Mouse (Mus musculus) MEL (cell line): Measurements from ENCODE around the gene Tbx22. TPM values are rescaled to one million over a fixed set of nuclear protein-coding genes. Genes with fewer than 3 reads are reported as not detected.

Experiments used
- DNase-seq: peaks from one replicate; pipeline ENCODE4 v3.0.0; 2011; ENCODE audit warnings: low read depth, low spot score
- H3K27ac ChIP-seq: 2 replicates; pipeline ENCODE4 v1.5.1; 2012; ENCODE audit warnings: low read depth, mild to moderate bottlenecking, control low read depth, low read length, moderate library complexity; ENCODE audit not compliant: control insufficient read depth
- H3K27me3 ChIP-seq, 2 experiments: fragments of 150-350 bp in 1 of 2; sonication (generic) in 1 of 2; 2 replicates each; pipeline ENCODE4 v1.6.1; 2012; ENCODE audit warnings: low read length in 2 of 2, mild to moderate bottlenecking in 2 of 2, improper control_type of control experiment in 1 of 2, moderate library complexity in 1 of 2; ENCODE audit not compliant: insufficient read depth in 2 of 2, control insufficient read depth in 1 of 2
- H3K36me3 ChIP-seq, 2 experiments: 2 replicates each; pipeline ENCODE4 v1.6.1; 2012 to 2014; ENCODE audit warnings: low read length in 2 of 2, improper control_type of control experiment in 1 of 2, inconsistent platforms in 1 of 2, mild to moderate bottlenecking in 1 of 2; ENCODE audit not compliant: insufficient read depth in 2 of 2, control insufficient read depth in 1 of 2
- H3K4me1 ChIP-seq, 2 experiments: fragments of 150-350 bp in 1 of 2; sonication (generic) in 1 of 2; 2 replicates each; pipeline ENCODE4 v1.6.1; 2012; ENCODE audit warnings: low read length in 2 of 2, improper control_type of control experiment in 1 of 2, mild to moderate bottlenecking in 1 of 2; ENCODE audit not compliant: insufficient read depth in 2 of 2, control insufficient read depth in 1 of 2
- H3K4me3 ChIP-seq, 2 experiments: fragments of 150-350 bp in 1 of 2; sonication (generic) in 1 of 2; 2 replicates each; pipeline ENCODE4 v1.5.1; 2012; ENCODE audit warnings: low read depth in 2 of 2, low read length in 2 of 2, mild to moderate bottlenecking in 2 of 2, moderate library complexity in 2 of 2, control low read depth in 1 of 2, improper control_type of control experiment in 1 of 2; ENCODE audit not compliant: control insufficient read depth in 1 of 2, insufficient read depth in 1 of 2
- H3K79me2 ChIP-seq: 2 replicates; pipeline ENCODE4 v1.6.1; 2012; ENCODE audit warnings: mild to moderate bottlenecking, low read length, moderate library complexity; ENCODE audit not compliant: control insufficient read depth, poor library complexity, insufficient read depth
- H3K9ac ChIP-seq: 2 replicates; pipeline ENCODE4 v1.6.1; 2012; ENCODE audit warnings: low read depth, mild to moderate bottlenecking, control low read depth, low read length, moderate library complexity; ENCODE audit not compliant: control insufficient read depth, poor library complexity, severe bottlenecking
- H3K9me3 ChIP-seq: fragments of 150-350 bp; sonication (generic); replicated peaks from 2 replicates; pipeline ENCODE4 v1.6.1; 2012; ENCODE audit warnings: mild to moderate bottlenecking, low read length, improper control_type of control experiment, moderate library complexity; ENCODE audit not compliant: insufficient read depth
- CTCF ChIP-seq, 3 experiments: IDR thresholded peaks in 2 of 3; conservative IDR thresholded peaks in 1 of 3; 2 replicates each; pipeline ENCODE4 v1.5.1; 2011 to 2012; ENCODE audit warnings: low read length in 3 of 3, low read depth in 2 of 3, mild to moderate bottlenecking in 2 of 3, improper control_type of control experiment in 1 of 3, inconsistent platforms in 1 of 3, mixed read lengths in 1 of 3, moderate library complexity in 1 of 3; ENCODE audit not compliant: control insufficient read depth in 1 of 3, insufficient read depth in 1 of 3, poor library complexity in 1 of 3, severe bottlenecking in 1 of 3
- ELF1 ChIP-seq: IDR thresholded peaks from 2 replicates; pipeline ENCODE4 v1.6.1; 2014; ENCODE audit warnings: low read depth, mild to moderate bottlenecking, inconsistent platforms, low read length, improper control_type of control experiment, moderate library complexity
- EP300 ChIP-seq, 2 experiments: IDR thresholded peaks; 2 replicates each; pipeline ENCODE4 v1.6.1; 2011; ENCODE audit warnings: improper control_type of control experiment in 2 of 2, low read length in 2 of 2, low read depth in 1 of 2, mild to moderate bottlenecking in 1 of 2
- ETS1 ChIP-seq: IDR thresholded peaks from 2 replicates; pipeline ENCODE4 v1.6.1; 2012; ENCODE audit warnings: low read depth, mild to moderate bottlenecking, inconsistent platforms, low read length, improper control_type of control experiment, moderate library complexity
- JUND ChIP-seq: IDR thresholded peaks from 2 replicates; pipeline ENCODE4 v1.6.1; 2011; ENCODE audit warnings: low read depth, mild to moderate bottlenecking, improper control_type of control experiment, low read length
- MAFK ChIP-seq: IDR thresholded peaks from 2 replicates; pipeline ENCODE4 v1.6.1; 2011; ENCODE audit warnings: low read depth, mild to moderate bottlenecking, low read length, improper control_type of control experiment, borderline replicate concordance
- MYB ChIP-seq: IDR thresholded peaks from 2 replicates; pipeline ENCODE4 v1.6.1; 2011; ENCODE audit warnings: mild to moderate bottlenecking, low read depth, low read length, improper control_type of control experiment
- MYC ChIP-seq: IDR thresholded peaks from 2 replicates; pipeline ENCODE4 v1.6.1; 2011; ENCODE audit warnings: low read depth, mild to moderate bottlenecking, low read length, improper control_type of control experiment, moderate library complexity
- NRF1 ChIP-seq: IDR thresholded peaks from 2 replicates; pipeline ENCODE4 v1.6.1; 2014; ENCODE audit warnings: low read depth, mild to moderate bottlenecking, inconsistent platforms, low read length, improper control_type of control experiment, moderate library complexity; ENCODE audit not compliant: poor library complexity, insufficient read depth, severe bottlenecking
- POLR2AphosphoS2 ChIP-seq: IDR thresholded peaks from 2 replicates; pipeline ENCODE4 v1.6.1; 2011; ENCODE audit warnings: low read length, improper control_type of control experiment
- POLR2AphosphoS5 ChIP-seq: IDR thresholded peaks from 2 replicates; pipeline ENCODE4 v1.6.1; 2012; ENCODE audit warnings: low read depth, borderline replicate concordance, mild to moderate bottlenecking, inconsistent platforms, low read length, moderate library complexity, mixed read lengths
- RAD21 ChIP-seq: IDR thresholded peaks from 2 replicates; pipeline ENCODE4 v1.6.1; 2011; ENCODE audit warnings: mild to moderate bottlenecking, low read depth, low read length, improper control_type of control experiment
- RCOR1 ChIP-seq: IDR thresholded peaks from 2 replicates; pipeline ENCODE4 v1.6.1; 2012; ENCODE audit warnings: low read depth, mild to moderate bottlenecking, inconsistent platforms, low read length, improper control_type of control experiment
- SMC3 ChIP-seq: IDR thresholded peaks from 2 replicates; pipeline ENCODE4 v1.6.1; 2011; ENCODE audit warnings: low read depth, low read length, improper control_type of control experiment
- ZC3H11A ChIP-seq: IDR thresholded peaks from 2 replicates; pipeline ENCODE4 v1.6.1; 2012; ENCODE audit warnings: low read depth, mild to moderate bottlenecking, inconsistent platforms, low read length, improper control_type of control experiment
- ZNF384 ChIP-seq: IDR thresholded peaks from 2 replicates; pipeline ENCODE4 v1.6.1; 2012; ENCODE audit warnings: low read depth, mild to moderate bottlenecking, inconsistent platforms, low read length, improper control_type of control experiment
- polyA plus RNA-seq, 2 experiments: library from polyadenylated mRNA; stranded (reverse) in 1 of 2; unstranded in 1 of 2; fragments of >175 nt in 1 of 2; fragments of >200 nt in 1 of 2; gene quantifications; 2 replicates each; pipeline versions ENCODE4 v1.2.1 to v1.2.4; 2012; ENCODE audit warnings: low replicate concordance in 2 of 2, low read depth in 1 of 2; ENCODE audit not compliant: insufficient read length in 2 of 2, insufficient read depth in 1 of 2, missing spikeins in 1 of 2
- total RNA-seq: library from RNA; depleted of rRNA; stranded (reverse); fragments of 300-350 nt; gene quantifications from 2 replicates; pipeline ENCODE4 v1.2.3, GENCODE M21; 2012; rRNA removed

Tbx22 gene
- not detected in 2 replicates for total RNA-seq
- polyA plus RNA-seq: not detected

DNA sequence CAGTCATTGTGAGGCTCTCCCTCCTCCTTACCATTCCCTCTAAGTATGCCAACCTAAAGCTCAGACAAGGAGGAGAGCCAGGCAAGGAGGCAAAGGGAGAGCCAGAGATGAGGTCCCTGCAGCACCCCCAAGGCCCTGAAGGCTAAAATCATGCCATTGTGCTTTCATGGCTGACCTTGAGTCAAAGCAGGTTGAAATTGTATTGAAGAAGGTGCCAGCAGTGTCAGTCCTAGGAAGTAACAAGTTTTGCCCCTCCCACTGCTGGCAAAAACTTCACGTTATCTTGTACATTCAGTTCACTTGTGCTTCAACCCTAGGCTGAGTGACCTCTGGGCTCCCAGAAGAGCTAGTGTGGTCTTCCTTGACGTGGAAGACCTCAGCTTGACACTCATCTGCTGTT, at the start of gene Tbx22:
Gene Tbx22, plus strand, starts transcription at position 301 of the 400 bp plus-strand sequence.
- Histone ChIP-seq H3K27ac (no peak within 1 kb of the TSS), H3K9ac (no peak within 1 kb of the TSS), H3K9me3 (no peaks in the 10 kb centered on the region)
- no peak for DNase-seq
- TF ChIP-seq NRF1 (no peak), MYC (no peak), POLR2AphosphoS5 (no peak), EP300 (IDR thresholded peaks at IDR 0.05; ENCODE audit: low read depth in 1 of 2, low read length in 2 of 2) (no peak), POLR2AphosphoS2 (no peak), RCOR1 (no peak), MYB (no peak), JUND (no peak)
- TF ChIP-seq, all 39 proteins: peak for 0
- Histone ChIP-seq H3K4me3 (no peak within 1 kb of the TSS), H3K79me2 (no peaks in the 10 kb centered on the region), H3K36me3 (no peaks in the 10 kb centered on the region), H3K27me3 (no peaks in the 10 kb centered on the region), H3K4me1 (no peaks in the 10 kb centered on the region)

DNA sequence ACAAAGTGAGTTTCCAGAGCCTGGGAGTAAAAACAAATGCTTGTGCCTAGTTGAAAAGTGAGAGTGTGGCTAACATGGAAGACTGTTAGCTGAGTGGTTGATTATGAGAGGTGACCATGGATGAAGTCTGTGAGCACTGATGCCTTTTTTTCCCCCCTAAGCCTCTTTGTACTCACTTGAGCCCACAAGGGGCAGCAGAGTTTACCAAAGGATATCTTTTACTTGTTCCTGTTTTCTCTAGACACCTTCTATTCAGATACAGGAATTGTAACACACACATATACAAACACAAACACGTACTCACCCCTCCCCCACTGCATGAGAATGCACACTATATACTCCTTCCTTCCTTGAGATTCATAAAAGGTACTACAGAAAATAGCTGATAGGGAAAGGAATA, 913 bp downstream of the Tbx22 start:
- Histone ChIP-seq H3K9ac (no peak overlapping the region), H3K36me3 (no peaks in the 10 kb centered on the region), H3K79me2 (no peaks in the 10 kb centered on the region), H3K27me3 (no peaks in the 10 kb centered on the region), H3K4me3 (no peak overlapping the region), H3K9me3 (no peaks in the 10 kb centered on the region), H3K27ac (no peak overlapping the region), H3K4me1 (no peaks in the 10 kb centered on the region)
- TF ChIP-seq EP300 (IDR thresholded peaks at IDR 0.05; ENCODE audit: low read depth in 1 of 2, low read length in 2 of 2) (peak in 1 of 2 experiments; percentile 30; a peak in 1 of 4 replicates), ZC3H11A (0 out of 2 replicates have a peak, but pooled peaks have one; percentile 21), ELF1 (0 out of 2 replicates have a peak, but pooled peaks have one; percentile 21), MAFK (no peak), ZNF384 (peak; percentile 32; the same call in 1 of the 2 replicates), CTCF (IDR thresholded peaks at IDR 0.05 in 2 of 3, conservative IDR thresholded peaks at IDR 0.05 in 1 of 3; ENCODE audit: control insufficient read depth in 1 of 3, insufficient read depth in 1 of 3, low read depth in 2 of 3, low read length in 3 of 3, poor library complexity in 1 of 3, severe bottlenecking in 1 of 3) (peak in 1 of 3 experiments; percentile 62; a peak in 3 of 6 replicates), SMC3 (peak; percentile 36; the same call in 1 of the 2 replicates), RAD21 (peak; percentile 56), JUND (no peak), ETS1 (no peak)
- peak; percentile 67 for DNase-seq
